Mouse (Mus musculus) heart, adult 2 months (tissue): Measurements from ENCODE around the gene Diras1.

ENCODE experiments used
- CTCF ChIP-seq: fragments of 200-600 bp; IDR thresholded peaks from 2 replicates; pipeline ENCODE4 v1.8.1; 2022; ENCODE audit warnings: antibody characterized with exemption, mild to moderate bottlenecking, moderate library complexity
- EP300 ChIP-seq: fragments of 200-500 bp; IDR thresholded peaks from 2 replicates; pipeline ENCODE4 v1.6.1; 2011; ENCODE audit warnings: low read depth, low read length, control low read depth; ENCODE audit not compliant: insufficient read depth
- POLR2A ChIP-seq: fragments of 200-500 bp; IDR thresholded peaks from 2 replicates; pipeline ENCODE4 v1.6.1; 2011; ENCODE audit warnings: mild to moderate bottlenecking, low read depth, low read length, control low read depth; ENCODE audit not compliant: insufficient read depth

DNA sequence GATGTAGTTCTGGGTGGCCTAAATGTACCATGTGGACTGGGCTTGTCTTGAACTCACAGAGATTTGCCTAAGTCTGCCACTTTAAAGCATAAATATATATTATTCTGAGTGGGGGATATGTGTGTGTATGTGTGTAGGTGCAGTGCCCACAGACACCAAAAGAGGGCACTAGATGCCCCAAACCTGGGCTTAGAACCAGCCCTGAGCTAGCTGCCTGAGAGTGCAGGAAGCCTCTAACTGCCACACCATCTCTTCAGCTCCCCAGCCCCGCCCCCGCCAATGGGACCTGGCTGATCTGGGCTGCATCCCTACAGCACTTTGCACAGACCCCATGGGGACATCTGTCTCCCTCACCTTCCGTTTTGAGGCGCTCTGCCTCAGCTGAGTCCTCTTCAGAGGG is 25.2 kb upstream of the Diras1 start:
- TF ChIP-seq CTCF (peak; percentile 47), POLR2A (no peak), EP300 (no peak)
